Mouse (Mus musculus): ENCODE data around the gene Sytl3. TPM values are rescaled to one million over a fixed set of nuclear protein-coding genes. Genes with fewer than 3 reads are reported as not detected.

The Sytl3 gene
- polyA plus RNA-seq, 1 experiment from 2014 or later, result 1.1 TPM

DNA sequence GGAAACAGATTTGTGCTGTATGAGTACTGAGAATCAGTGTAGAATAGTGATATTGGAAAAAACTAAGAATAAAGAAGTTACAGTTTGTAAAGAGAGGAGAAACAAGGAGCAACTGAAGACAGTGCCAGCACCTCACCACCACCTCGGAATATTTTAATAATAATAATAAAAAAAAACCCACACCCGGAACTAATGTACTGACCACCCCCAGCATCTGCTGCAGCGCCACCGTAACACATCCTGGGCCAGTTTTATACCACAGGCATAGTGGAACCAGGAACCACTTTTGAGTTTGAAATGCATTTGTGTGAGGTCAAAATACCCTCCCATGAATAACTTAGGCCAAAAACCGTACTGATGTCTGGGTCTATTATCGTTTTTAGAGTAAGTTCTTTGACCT, 122.4 kb downstream of the Sytl3 start:
- Histone ChIP-seq H3K36me3 (no peaks in the 10 kb centered on the region), H3K9me3 (no peaks in the 10 kb centered on the region), H3K4me1 (replicated peaks) (peaks cover 55% of the 10 kb centered on the region), H3K27ac (replicated peaks) (no peak overlapping the region), H3K4me3 (peak overlapping the region; percentile 78), H3K27me3 (peaks cover 35% of the 10 kb centered on the region), H3K4me2 (peak overlapping the region; percentile 95), H3K9ac (peak overlapping the region; percentile 41; the same call in 1 of the 2 replicates)
- 41% methylated on average over 6 of the region's 6 CpGs for WGBS
- no peak for ATAC-seq (ENCODE audit: low read depth)

DNA sequence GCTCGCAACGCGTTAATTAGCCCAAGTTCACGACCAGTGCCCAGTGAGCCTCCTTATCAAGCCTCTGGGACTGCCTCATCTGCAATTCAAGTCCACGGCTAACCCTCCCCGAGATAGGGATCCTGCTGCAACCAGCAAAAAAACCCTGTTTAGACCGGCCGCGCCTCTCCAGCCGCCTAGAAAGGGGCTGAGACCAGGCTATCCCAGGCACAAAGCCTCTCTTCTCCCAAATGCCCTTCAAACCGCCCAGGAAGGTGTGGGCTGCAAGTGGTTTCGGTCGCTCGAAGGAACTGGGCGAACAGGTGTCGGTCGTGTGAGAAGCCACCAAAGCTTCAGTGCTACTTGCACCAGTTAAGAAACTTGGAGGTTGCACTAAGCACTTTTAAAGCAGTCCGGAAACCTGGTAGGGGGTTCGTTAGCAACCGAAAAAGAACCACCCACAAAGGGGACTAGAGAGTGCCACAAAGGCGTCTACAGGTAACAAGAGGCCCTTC, 123.2 kb downstream of the Sytl3 start:
- Histone ChIP-seq H3K4me2 (peak overlapping the region; percentile 95), H3K27ac (replicated peaks) (0 out of 2 replicates have a peak overlapping the region, but pooled peaks have one; percentile 33), H3K9ac (peak overlapping the region; percentile 83), H3K4me1 (replicated peaks) (peaks cover 47% of the 10 kb centered on the region), H3K9me3 (no peaks in the 10 kb centered on the region), H3K36me3 (no peaks in the 10 kb centered on the region), H3K4me3 (peak overlapping the region; percentile 78), H3K27me3 (peaks cover 35% of the 10 kb centered on the region)
- under 1% methylated on average over 21 of the region's 21 CpGs for WGBS
- 0 out of 2 replicates have a peak, but pooled peaks have one; percentile 4 for ATAC-seq (ENCODE audit: low read depth)

DNA sequence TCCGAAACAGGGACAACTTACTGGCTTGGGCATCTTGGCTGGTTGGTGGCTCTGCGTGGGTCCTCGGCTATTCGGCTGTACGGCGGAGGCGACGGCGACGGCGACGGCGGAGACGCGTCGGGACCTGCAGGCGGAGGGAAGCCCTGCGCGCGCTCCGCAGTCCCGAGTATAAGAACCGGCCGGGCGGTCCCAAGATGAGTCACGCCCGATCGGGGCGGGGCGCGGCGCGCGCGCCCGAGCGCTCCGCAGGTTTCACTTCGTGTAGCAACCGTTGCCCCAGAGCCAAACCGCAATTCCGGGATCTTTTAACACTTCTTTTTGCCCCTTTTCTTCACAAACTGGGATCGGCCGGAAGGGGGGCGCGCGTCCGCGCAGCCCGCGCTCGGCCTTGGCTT, 123.7 kb downstream of the Sytl3 start, which contains the start of gene Ezr:
Gene Ezr, minus strand, starts transcription at position 174 of the 395 bp plus-strand sequence.
- ATAC-seq (ENCODE audit: low read depth), result peak; percentile 85
- peak within 1 kb of the TSS; percentile 83 for H3K9ac ChIP-seq
- H3K27me3 ChIP-seq, result peaks cover 35% of the 10 kb centered on the region
- H3K4me2 ChIP-seq, result peak within 1 kb of the TSS; percentile 95
- WGBS, result under 1% methylated on average over 52 of the region's 52 CpGs
- H3K36me3 ChIP-seq, result no peaks in the 10 kb centered on the region
- H3K27ac ChIP-seq (replicated peaks), result peak within 1 kb of the TSS; percentile 64; the same call in 1 of the 2 replicates
- H3K4me3 ChIP-seq, result peak within 1 kb of the TSS; percentile 78
- peaks cover 43% of the 10 kb centered on the region for H3K4me1 ChIP-seq (replicated peaks)
- no peaks in the 10 kb centered on the region for H3K9me3 ChIP-seq

DNA sequence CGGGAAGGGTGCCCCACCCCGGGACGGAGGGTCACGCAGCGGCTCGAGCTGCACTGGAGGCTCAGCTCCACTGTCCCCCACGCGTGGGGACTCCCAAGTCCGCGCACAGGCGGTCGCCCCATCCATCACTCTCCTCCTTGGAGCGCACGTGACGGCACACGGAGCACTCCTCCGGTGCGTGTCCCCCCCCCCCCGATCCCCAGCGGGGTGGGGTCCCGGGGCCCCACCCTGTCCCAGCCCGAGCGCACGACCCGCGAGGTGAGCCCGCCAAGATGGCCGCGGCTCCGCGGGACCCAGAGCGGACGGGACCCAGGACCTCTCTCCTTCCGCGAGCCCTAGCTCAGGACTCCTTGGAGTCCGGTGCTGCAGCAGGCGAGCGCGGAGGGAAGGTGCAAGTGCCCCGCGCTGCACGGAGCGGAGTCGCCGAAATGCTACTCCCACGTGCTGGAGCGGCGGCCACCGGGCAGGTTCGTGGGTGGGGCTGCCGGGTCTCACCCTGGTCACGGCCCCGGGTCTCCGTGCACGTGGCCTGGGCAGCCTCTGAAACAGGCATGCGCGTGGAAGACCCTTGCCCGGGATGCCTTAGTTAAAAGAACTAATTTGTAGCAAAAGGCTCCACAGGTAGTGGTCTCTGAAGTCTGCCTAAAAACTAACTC, 124.2 kb downstream of the Sytl3 start:
- Histone ChIP-seq H3K4me2 (peak overlapping the region; percentile 95), H3K27me3 (peaks cover 35% of the 10 kb centered on the region), H3K36me3 (no peaks in the 10 kb centered on the region), H3K9ac (peak overlapping the region; percentile 83), H3K27ac (replicated peaks) (peak overlapping the region; percentile 64; the same call in 1 of the 2 replicates), H3K9me3 (no peaks in the 10 kb centered on the region), H3K4me3 (peak overlapping the region; percentile 78), H3K4me1 (replicated peaks) (peaks cover 39% of the 10 kb centered on the region)
- peak; percentile 68 for ATAC-seq (ENCODE audit: low read depth)
- under 1% methylated on average over 46 of the region's 58 CpGs for WGBS

DNA sequence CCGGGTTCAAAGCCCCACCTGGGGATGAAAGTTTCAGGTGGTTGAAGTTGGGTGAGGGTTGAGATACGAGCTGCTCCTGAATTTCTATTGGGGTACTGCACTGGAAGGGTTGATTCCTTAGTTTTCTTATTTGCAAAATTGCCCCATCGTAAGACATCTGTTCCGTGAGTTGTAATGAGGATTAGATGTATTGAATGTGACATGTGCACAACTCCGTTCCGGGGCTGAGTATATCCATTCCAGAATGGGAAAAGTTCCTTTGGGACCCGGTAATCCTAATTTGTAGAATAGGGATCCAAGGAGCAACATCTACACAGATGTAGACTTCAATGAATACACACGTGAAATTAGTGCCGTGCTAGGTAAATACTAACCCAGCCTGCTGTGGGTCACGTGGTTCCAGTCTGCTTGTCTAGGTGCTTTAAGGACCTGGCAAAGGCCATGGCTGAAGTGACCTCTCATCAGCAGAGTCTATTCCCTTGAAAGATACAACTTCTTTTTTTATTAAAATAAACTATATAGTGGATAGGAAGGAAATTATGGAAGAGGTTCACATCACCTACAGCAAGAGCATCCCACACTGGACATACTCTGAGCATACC, 125.0 kb downstream of the Sytl3 start:
- no peak for ATAC-seq (ENCODE audit: low read depth)
- peak overlapping the region; percentile 78 for H3K4me3 ChIP-seq
- 46% methylated on average over 10 of the region's 10 CpGs for WGBS

DNA sequence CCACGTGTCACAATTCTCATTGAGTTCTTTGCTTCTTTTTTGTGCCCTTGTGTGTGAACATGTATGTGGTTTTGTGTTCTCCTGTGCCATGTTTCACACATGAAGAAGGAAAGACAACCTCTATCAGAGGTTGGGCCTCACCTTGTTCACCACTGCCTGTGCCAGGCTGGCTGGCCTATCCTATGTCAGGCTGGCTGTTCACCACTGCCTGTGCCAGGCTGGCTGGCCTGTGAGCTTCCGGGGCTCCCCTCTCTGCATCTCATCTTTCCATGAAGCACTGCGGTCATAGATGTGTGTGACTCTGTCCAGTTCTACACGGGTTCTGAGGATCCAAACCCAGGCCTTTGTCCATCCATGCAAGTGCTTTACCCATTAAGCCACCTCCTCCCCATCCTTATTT, 128.3 kb downstream of the Sytl3 start:
- no peak overlapping the region for H3K4me3 ChIP-seq
- no peaks in the 10 kb centered on the region for H3K36me3 ChIP-seq
- no peak overlapping the region for H3K9ac ChIP-seq
- H3K27me3 ChIP-seq, result peaks cover 15% of the 10 kb centered on the region; the same call in 1 of the 2 replicates
- H3K9me3 ChIP-seq, result no peaks in the 10 kb centered on the region
- no peak for ATAC-seq (ENCODE audit: low read depth)
- no peak overlapping the region for H3K27ac ChIP-seq (replicated peaks)
- peaks cover 2% of the 10 kb centered on the region for H3K4me1 ChIP-seq (replicated peaks)
- no peak overlapping the region for H3K4me2 ChIP-seq
- WGBS, result 90% methylated on average over 4 of the region's 4 CpGs

More for the DNA sequence above, 125.0 kb downstream of the Sytl3 start:
- Histone ChIP-seq H3K4me1 (replicated peaks) (peaks cover 33% of the 10 kb centered on the region), H3K9me3 (no peaks in the 10 kb centered on the region), H3K27ac (replicated peaks) (no peak overlapping the region), H3K4me2 (peak overlapping the region; percentile 95), H3K36me3 (no peaks in the 10 kb centered on the region), H3K27me3 (peaks cover 35% of the 10 kb centered on the region), H3K9ac (no peak overlapping the region)

Other genes with a start within 250 kb of the Sytl3 start
- 1,347 and 1,481 TPM in 2 replicates for gene Dynlt1b, start 229.0 kb upstream of the Sytl3 start, polyA plus RNA-seq (2015; fragmentation: Nextera tagmentation; extraction: Ambion mirVana)
- gene Dynlt1c, start 57.4 kb upstream of the Sytl3 start, polyA plus RNA-seq (2015; fragmentation: Nextera tagmentation; extraction: Ambion mirVana), result 80.0 and 85.0 TPM in 2 replicates
- gene Dynlt1f, start 3.2 kb upstream of the Sytl3 start, polyA plus RNA-seq (2015; fragmentation: Nextera tagmentation; extraction: Ambion mirVana), result 340 and 377 TPM in 2 replicates
- 58.5 and 68.3 TPM in 2 replicates for gene Ezr, start 123.7 kb downstream of the Sytl3 start, polyA plus RNA-seq (2015; fragmentation: Nextera tagmentation; extraction: Ambion mirVana)

Data from neural tube, embryonic 13.5 days (tissue).